Mouse (Mus musculus) MEL (cell line): ENCODE data around the gene Cd83. TPM values are rescaled to one million over a fixed set of nuclear protein-coding genes. Genes with fewer than 3 reads are reported as not detected.

Experiments
- DNase-seq: peaks from one replicate; pipeline ENCODE4 v3.0.0; 2011; ENCODE audit warnings: low read depth, low spot score
- H3K27ac ChIP-seq: 2 replicates; pipeline ENCODE4 v1.5.1; 2012; ENCODE audit warnings: low read depth, mild to moderate bottlenecking, control low read depth, low read length, moderate library complexity; ENCODE audit not compliant: control insufficient read depth
- H3K27me3 ChIP-seq, 2 experiments: fragments of 150-350 bp in 1 of 2; sonication (generic) in 1 of 2; 2 replicates each; pipeline ENCODE4 v1.6.1; 2012; ENCODE audit warnings: low read length in 2 of 2, mild to moderate bottlenecking in 2 of 2, improper control_type of control experiment in 1 of 2, moderate library complexity in 1 of 2; ENCODE audit not compliant: insufficient read depth in 2 of 2, control insufficient read depth in 1 of 2
- H3K36me3 ChIP-seq, 2 experiments: 2 replicates each; pipeline ENCODE4 v1.6.1; 2012 to 2014; ENCODE audit warnings: low read length in 2 of 2, improper control_type of control experiment in 1 of 2, inconsistent platforms in 1 of 2, mild to moderate bottlenecking in 1 of 2; ENCODE audit not compliant: insufficient read depth in 2 of 2, control insufficient read depth in 1 of 2
- H3K4me1 ChIP-seq, 2 experiments: fragments of 150-350 bp in 1 of 2; sonication (generic) in 1 of 2; 2 replicates each; pipeline ENCODE4 v1.6.1; 2012; ENCODE audit warnings: low read length in 2 of 2, improper control_type of control experiment in 1 of 2, mild to moderate bottlenecking in 1 of 2; ENCODE audit not compliant: insufficient read depth in 2 of 2, control insufficient read depth in 1 of 2
- H3K4me3 ChIP-seq, 2 experiments: fragments of 150-350 bp in 1 of 2; sonication (generic) in 1 of 2; 2 replicates each; pipeline ENCODE4 v1.5.1; 2012; ENCODE audit warnings: low read depth in 2 of 2, low read length in 2 of 2, mild to moderate bottlenecking in 2 of 2, moderate library complexity in 2 of 2, control low read depth in 1 of 2, improper control_type of control experiment in 1 of 2; ENCODE audit not compliant: control insufficient read depth in 1 of 2, insufficient read depth in 1 of 2
- H3K79me2 ChIP-seq: 2 replicates; pipeline ENCODE4 v1.6.1; 2012; ENCODE audit warnings: mild to moderate bottlenecking, low read length, moderate library complexity; ENCODE audit not compliant: control insufficient read depth, poor library complexity, insufficient read depth
- H3K9ac ChIP-seq: 2 replicates; pipeline ENCODE4 v1.6.1; 2012; ENCODE audit warnings: low read depth, mild to moderate bottlenecking, control low read depth, low read length, moderate library complexity; ENCODE audit not compliant: control insufficient read depth, poor library complexity, severe bottlenecking
- H3K9me3 ChIP-seq: fragments of 150-350 bp; sonication (generic); replicated peaks from 2 replicates; pipeline ENCODE4 v1.6.1; 2012; ENCODE audit warnings: mild to moderate bottlenecking, low read length, improper control_type of control experiment, moderate library complexity; ENCODE audit not compliant: insufficient read depth
- CTCF ChIP-seq, 3 experiments: IDR thresholded peaks in 2 of 3; conservative IDR thresholded peaks in 1 of 3; 2 replicates each; pipeline ENCODE4 v1.5.1; 2011 to 2012; ENCODE audit warnings: low read length in 3 of 3, low read depth in 2 of 3, mild to moderate bottlenecking in 2 of 3, improper control_type of control experiment in 1 of 3, inconsistent platforms in 1 of 3, mixed read lengths in 1 of 3, moderate library complexity in 1 of 3; ENCODE audit not compliant: control insufficient read depth in 1 of 3, insufficient read depth in 1 of 3, poor library complexity in 1 of 3, severe bottlenecking in 1 of 3
- ELF1 ChIP-seq: IDR thresholded peaks from 2 replicates; pipeline ENCODE4 v1.6.1; 2014; ENCODE audit warnings: low read depth, mild to moderate bottlenecking, inconsistent platforms, low read length, improper control_type of control experiment, moderate library complexity
- GABPA ChIP-seq: IDR thresholded peaks from 2 replicates; pipeline ENCODE4 v1.6.1; 2012; ENCODE audit warnings: low read depth, mild to moderate bottlenecking, inconsistent platforms, low read length, improper control_type of control experiment, moderate library complexity
- KAT2A ChIP-seq: conservative IDR thresholded peaks from 2 replicates; pipeline ENCODE4 v1.6.1; 2012; ENCODE audit warnings: low read depth, low read length, improper control_type of control experiment, inconsistent platforms
- MAZ ChIP-seq: IDR thresholded peaks from 2 replicates; pipeline ENCODE4 v1.6.1; 2012; ENCODE audit warnings: low read depth, mild to moderate bottlenecking, inconsistent platforms, low read length, improper control_type of control experiment
- MXI1 ChIP-seq: IDR thresholded peaks from 2 replicates; pipeline ENCODE4 v1.6.1; 2011; ENCODE audit warnings: mild to moderate bottlenecking, low read depth, low read length, improper control_type of control experiment
- MYC ChIP-seq: IDR thresholded peaks from 2 replicates; pipeline ENCODE4 v1.6.1; 2011; ENCODE audit warnings: low read depth, mild to moderate bottlenecking, low read length, improper control_type of control experiment, moderate library complexity
- NRF1 ChIP-seq: IDR thresholded peaks from 2 replicates; pipeline ENCODE4 v1.6.1; 2014; ENCODE audit warnings: low read depth, mild to moderate bottlenecking, inconsistent platforms, low read length, improper control_type of control experiment, moderate library complexity; ENCODE audit not compliant: poor library complexity, insufficient read depth, severe bottlenecking
- POLR2A ChIP-seq, 2 experiments: IDR thresholded peaks; 2 replicates each; pipeline ENCODE4 v1.6.1; 2011 to 2012; ENCODE audit warnings: low read length in 2 of 2, mild to moderate bottlenecking in 2 of 2, control low read depth in 1 of 2, improper control_type of control experiment in 1 of 2, low read depth in 1 of 2, moderate library complexity in 1 of 2; ENCODE audit not compliant: control insufficient read depth in 1 of 2, insufficient read depth in 1 of 2, poor library complexity in 1 of 2
- POLR2AphosphoS5 ChIP-seq: IDR thresholded peaks from 2 replicates; pipeline ENCODE4 v1.6.1; 2012; ENCODE audit warnings: low read depth, borderline replicate concordance, mild to moderate bottlenecking, inconsistent platforms, low read length, moderate library complexity, mixed read lengths
- RAD21 ChIP-seq: IDR thresholded peaks from 2 replicates; pipeline ENCODE4 v1.6.1; 2011; ENCODE audit warnings: mild to moderate bottlenecking, low read depth, low read length, improper control_type of control experiment
- RCOR1 ChIP-seq: IDR thresholded peaks from 2 replicates; pipeline ENCODE4 v1.6.1; 2012; ENCODE audit warnings: low read depth, mild to moderate bottlenecking, inconsistent platforms, low read length, improper control_type of control experiment
- SIN3A ChIP-seq: IDR thresholded peaks from 2 replicates; pipeline ENCODE4 v1.6.1; 2012; ENCODE audit warnings: low read length, improper control_type of control experiment, inconsistent platforms
- SMC3 ChIP-seq: IDR thresholded peaks from 2 replicates; pipeline ENCODE4 v1.6.1; 2011; ENCODE audit warnings: low read depth, low read length, improper control_type of control experiment
- TBP ChIP-seq: IDR thresholded peaks from 2 replicates; pipeline ENCODE4 v1.8.0; 2011; ENCODE audit warnings: low read depth, low read length, improper control_type of control experiment
- USF1 ChIP-seq: IDR thresholded peaks from 2 replicates; pipeline ENCODE4 v1.6.1; 2014; ENCODE audit warnings: low read depth, mild to moderate bottlenecking, inconsistent platforms, low read length, improper control_type of control experiment, moderate library complexity
- ZKSCAN1 ChIP-seq: IDR thresholded peaks from 2 replicates; pipeline ENCODE4 v1.6.1; 2012; ENCODE audit warnings: low read depth, mild to moderate bottlenecking, inconsistent platforms, low read length, improper control_type of control experiment, moderate library complexity
- ZMIZ1 ChIP-seq: IDR thresholded peaks from 2 replicates; pipeline ENCODE4 v1.6.1; 2012; ENCODE audit warnings: low read depth, mild to moderate bottlenecking, inconsistent platforms, low read length, improper control_type of control experiment, moderate library complexity
- ZNF384 ChIP-seq: IDR thresholded peaks from 2 replicates; pipeline ENCODE4 v1.6.1; 2012; ENCODE audit warnings: low read depth, mild to moderate bottlenecking, inconsistent platforms, low read length, improper control_type of control experiment
- polyA plus RNA-seq, 2 experiments: library from polyadenylated mRNA; stranded (reverse) in 1 of 2; unstranded in 1 of 2; fragments of >175 nt in 1 of 2; fragments of >200 nt in 1 of 2; gene quantifications; 2 replicates each; pipeline versions ENCODE4 v1.2.1 to v1.2.4; 2012; ENCODE audit warnings: low replicate concordance in 2 of 2, low read depth in 1 of 2; ENCODE audit not compliant: insufficient read length in 2 of 2, insufficient read depth in 1 of 2, missing spikeins in 1 of 2
- total RNA-seq: library from RNA; depleted of rRNA; stranded (reverse); fragments of 300-350 nt; gene quantifications from 2 replicates; pipeline ENCODE4 v1.2.3, GENCODE M21; 2012

The Cd83 gene
- total and polyA plus RNA-seq, 3 experiments = not detected

- Histone ChIP-seq H3K27me3 (no peaks in the 10 kb centered on the region; a peak in 1 of 4 replicates), H3K79me2 (no peaks in the 10 kb centered on the region), H3K4me3 (no peak overlapping the region), H3K36me3 (no peaks in the 10 kb centered on the region), H3K27ac (no peak overlapping the region), H3K9me3 (no peaks in the 10 kb centered on the region), H3K9ac (no peak overlapping the region), H3K4me1 (no peaks in the 10 kb centered on the region)
- DNase-seq = no peak
- no peak for TF ChIP-seq SMC3
- TF ChIP-seq TBP = no peak
- no peak for TF ChIP-seq ZMIZ1
- TF ChIP-seq KAT2A = no peak
- TF ChIP-seq CTCF (IDR thresholded peaks at IDR 0.05 in 2 of 3, conservative IDR thresholded peaks at IDR 0.05 in 1 of 3; ENCODE audit: control insufficient read depth in 1 of 3, insufficient read depth in 1 of 3, low read depth in 2 of 3, low read length in 3 of 3, poor library complexity in 1 of 3, severe bottlenecking in 1 of 3) = no peak
- TF ChIP-seq MAZ = no peak
- TF ChIP-seq MXI1 = no peak
Observed at GRCm38 (mm10) chr13:43801961-43802360, 17.4 kb downstream of the Cd83 start.

- Histone ChIP-seq H3K4me1 (no peaks in the 10 kb centered on the region), H3K27me3 (no peaks in the 10 kb centered on the region; a peak in 1 of 4 replicates), H3K9me3 (no peaks in the 10 kb centered on the region), H3K79me2 (no peaks in the 10 kb centered on the region), H3K27ac (no peak overlapping the region), H3K9ac (no peak overlapping the region), H3K36me3 (no peaks in the 10 kb centered on the region), H3K4me3 (no peak overlapping the region)
- TF ChIP-seq GABPA (no peak), SIN3A (no peak), POLR2AphosphoS5 (no peak), CTCF (IDR thresholded peaks at IDR 0.05 in 2 of 3, conservative IDR thresholded peaks at IDR 0.05 in 1 of 3; ENCODE audit: control insufficient read depth in 1 of 3, insufficient read depth in 1 of 3, low read depth in 2 of 3, low read length in 3 of 3, poor library complexity in 1 of 3, severe bottlenecking in 1 of 3) (no peak), RAD21 (no peak), ZKSCAN1 (no peak), NRF1 (no peak), TBP (no peak), RCOR1 (no peak), ZNF384 (no peak), USF1 (no peak), ZMIZ1 (no peak), ELF1 (no peak), MYC (no peak), POLR2A (IDR thresholded peaks at IDR 0.05; ENCODE audit: control insufficient read depth in 1 of 2, insufficient read depth in 1 of 2, low read depth in 1 of 2, low read length in 2 of 2, poor library complexity in 1 of 2) (no peak)
- no peak for DNase-seq
Observed at GRCm38 (mm10) chr13:43802361-43803137, 18.0 kb downstream of the Cd83 start.
